Mouse (Mus musculus): ENCODE results near the gene Camsap2. TPM values are rescaled to one million over a fixed set of nuclear protein-coding genes. Genes with fewer than 3 reads are reported as not detected.

Gene Camsap2
- polyA plus RNA-seq, 1 experiment from 2014 or later, result 10.0 TPM

Other genes with a start within 250 kb of the Camsap2 start
- 3.5 and 4.1 TPM in 2 replicates for gene Kif21b, start 214.7 kb downstream of the Camsap2 start, polyA plus RNA-seq (2015; fragmentation: Nextera tagmentation; extraction: Ambion mirVana)
- 0.17 and 0.25 TPM in 2 replicates for gene Mroh3, start 133.3 kb downstream of the Camsap2 start, polyA plus RNA-seq (2015; fragmentation: Nextera tagmentation; extraction: Ambion mirVana)
- 15.7 and 16.0 TPM in 2 replicates for gene Inava, start 111.8 kb downstream of the Camsap2 start, polyA plus RNA-seq (2015; fragmentation: Nextera tagmentation; extraction: Ambion mirVana)
- not detected in 2 replicates for gene Gpr25, start 85.2 kb downstream of the Camsap2 start, polyA plus RNA-seq (2015; fragmentation: Nextera tagmentation; extraction: Ambion mirVana)
- 15.9 and 17.2 TPM in 2 replicates for gene Ddx59, start 69.2 kb upstream of the Camsap2 start, polyA plus RNA-seq (2015; fragmentation: Nextera tagmentation; extraction: Ambion mirVana)
- 6.4 and 7.1 TPM in 2 replicates for gene Kif14, start 120.2 kb upstream of the Camsap2 start, polyA plus RNA-seq (2015; fragmentation: Nextera tagmentation; extraction: Ambion mirVana)

All from lung, embryonic 15.5 days (tissue).